Mouse (Mus musculus) left cerebral cortex, postnatal 25 days (tissue): ENCODE data around the gene Zmynd15. TPM values are rescaled to one million over a fixed set of nuclear protein-coding genes. Genes with fewer than 3 reads are reported as not detected.
"Not testable (repeated sequence)": the region's sequence is repeated elsewhere in the genome, so short reads cannot be mapped to it uniquely, and the experiment has no call there.

Source experiments
- DNase-seq, 2 experiments: peaks; one replicate each; pipeline ENCODE4 v3.0.0; 2022; ENCODE audit warnings: low spot score in 2 of 2, mixed read lengths in 1 of 2
- intact Hi-C: fragments of 180-260 bp; cut with DNase I; formaldehyde crosslinking; loops from one replicate; pipeline ENCODE4 v1.15.1; 2025
- total RNA-seq, 2 experiments: library from RNA; stranded (reverse); gene quantifications; 2 replicates each; pipeline ENCODE4 v1.2.3; 2021

The Zmynd15 gene
- total RNA-seq, 2 experiments from 2014 or later, result 0.41 to 0.94 TPM

DNA sequence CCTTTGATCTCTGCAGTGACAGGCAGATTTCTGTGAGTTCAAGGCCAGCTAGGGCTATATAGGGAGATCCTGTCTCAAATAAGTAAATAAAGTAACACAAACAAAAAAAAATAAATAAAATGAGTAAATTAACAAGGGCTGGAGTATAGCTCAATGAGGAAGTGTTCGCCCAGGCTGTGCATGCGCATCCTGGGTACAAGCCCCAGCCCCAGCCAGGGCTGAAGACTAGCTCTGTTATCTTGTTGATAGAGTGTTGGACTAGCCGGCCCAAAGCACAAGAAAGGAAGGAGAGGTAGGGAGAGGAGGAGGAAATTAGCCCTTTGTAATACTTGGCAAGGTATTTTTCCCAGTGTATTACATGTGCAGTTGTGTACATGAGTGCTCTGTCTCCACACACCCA is 15.3 kb upstream of the Zmynd15 start:
- no peak for DNase-seq
- intact Hi-C loops, result no loop called here

DNA sequence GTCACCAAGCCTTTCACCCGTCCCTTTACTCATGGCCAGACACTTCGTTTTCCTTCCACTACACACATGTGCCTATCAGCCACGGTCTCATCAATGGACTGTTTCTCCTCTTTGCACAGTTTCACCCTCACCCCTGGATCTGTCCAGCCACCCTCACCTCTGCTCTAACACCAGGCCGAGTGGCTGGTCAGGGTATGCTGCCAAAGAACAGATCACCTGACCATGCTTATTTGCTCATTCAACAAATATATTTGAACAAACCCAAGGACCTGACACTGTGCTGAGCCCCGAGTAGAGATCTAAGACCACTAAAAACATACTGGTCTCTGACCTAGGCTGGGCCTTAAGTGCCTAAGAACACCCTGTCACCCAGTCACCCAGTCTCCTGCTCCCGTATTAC is 14.6 kb upstream of the Zmynd15 start:
- intact Hi-C loops, result no loop called here

DNA sequence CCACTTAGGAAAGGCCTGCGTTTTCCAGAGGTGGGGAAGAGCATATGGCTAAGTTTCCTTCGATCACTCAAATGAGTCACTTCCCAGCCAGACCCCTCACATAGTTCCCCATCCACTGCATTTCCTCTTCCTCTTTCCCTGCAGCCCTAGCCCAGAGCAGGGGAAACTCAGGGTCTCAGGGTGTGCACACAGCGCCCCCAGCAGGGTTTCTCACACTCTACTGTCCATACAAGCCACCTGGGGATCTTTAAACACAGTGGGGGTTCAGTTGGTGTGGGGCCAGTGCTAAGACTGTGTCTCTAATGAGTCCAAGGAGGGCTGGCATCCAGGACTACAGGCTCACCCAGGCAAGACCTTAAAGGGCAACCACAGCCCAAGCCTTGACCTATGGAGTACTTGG is 12.5 kb upstream of the Zmynd15 start:
- DNase-seq, result no peak
- intact Hi-C loops, result no loop called here

More for the DNA sequence above, 14.6 kb upstream of the Zmynd15 start:
- DNase-seq, result no peak

DNA sequence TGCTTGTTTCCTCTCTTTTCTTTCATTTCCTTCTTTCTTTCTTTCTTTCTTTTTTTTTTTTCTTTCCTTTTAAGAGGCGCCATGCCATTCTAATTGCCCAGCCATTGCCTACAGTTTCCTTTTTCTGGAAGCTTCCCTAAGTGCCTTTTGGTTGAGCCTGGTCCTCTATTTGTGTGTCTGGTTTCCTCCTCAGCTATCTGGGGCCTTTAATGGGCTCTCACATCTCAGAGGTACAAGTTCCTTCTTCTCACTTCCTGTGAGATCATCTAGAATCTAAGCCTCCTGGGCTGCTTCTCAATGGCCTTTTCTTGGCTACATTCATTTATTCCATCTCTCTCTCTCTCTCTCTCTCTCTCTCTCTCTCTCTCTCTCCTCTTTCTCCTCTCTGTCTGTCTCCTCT is 11.9 kb upstream of the Zmynd15 start:
- no peak for DNase-seq
- intact Hi-C loops, result no loop called here

DNA sequence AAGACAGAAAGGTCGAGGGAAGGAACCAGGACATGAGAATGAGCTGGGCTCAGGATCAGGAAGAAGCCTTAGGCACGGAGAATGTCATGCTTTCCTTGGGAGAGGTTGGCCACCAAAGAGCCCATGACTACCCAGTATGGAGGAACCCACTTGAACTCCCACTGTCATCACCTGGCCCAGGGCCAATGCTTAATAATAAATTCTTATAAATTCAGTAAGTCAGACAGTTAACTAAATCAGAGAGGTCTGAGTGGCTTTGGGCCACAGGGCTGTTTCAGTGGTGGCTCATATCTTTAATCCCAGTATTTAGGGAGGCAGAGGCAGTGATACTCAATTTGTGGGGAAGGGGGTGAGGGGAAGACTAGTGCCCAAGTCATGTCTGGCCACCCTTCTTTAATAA is 8.3 kb upstream of the Zmynd15 start:
- intact Hi-C loops, result loop anchor here (2.0 kb wide), 1 partner anchor 18 kb away; the partner anchor contains the start of gene Arrb2

DNA sequence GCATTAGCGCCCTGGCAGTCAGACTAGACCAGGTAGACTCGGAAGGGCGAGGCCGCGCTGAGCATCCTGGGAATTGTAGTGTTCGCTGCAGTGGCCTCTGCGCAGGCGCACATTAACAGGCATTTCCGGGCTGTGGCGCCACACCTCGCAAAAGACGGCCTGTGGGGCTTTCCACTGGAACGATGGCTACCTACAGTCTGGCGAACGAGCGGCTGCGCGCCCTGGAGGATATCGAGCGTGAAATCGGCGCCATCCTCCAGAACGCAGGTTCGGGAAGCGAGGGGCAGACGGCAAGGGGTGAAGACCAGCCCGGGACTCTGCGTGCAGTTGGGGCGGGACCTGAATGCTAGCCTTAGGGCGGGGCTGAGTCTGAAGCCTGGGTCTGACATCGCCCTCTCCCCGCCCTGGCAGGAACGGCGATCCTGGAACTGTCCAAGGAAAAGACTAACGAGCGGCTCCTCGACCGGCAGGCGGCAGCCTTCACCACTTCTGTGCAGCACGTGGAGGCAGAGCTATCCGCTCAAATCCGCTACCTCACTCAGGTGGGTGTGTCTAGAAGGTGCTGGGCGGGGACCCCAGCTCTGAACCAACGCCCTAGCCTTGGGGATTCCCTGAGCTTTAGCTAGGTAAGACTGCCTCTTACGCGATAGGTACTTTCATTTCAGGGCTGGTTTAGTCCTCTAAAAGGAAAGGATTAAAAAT is 7.3 kb upstream of the Zmynd15 start, which contains the start of gene Med11:
Gene Med11, plus strand, starts transcription at position 123 of the 702 bp plus-strand sequence.
- intact Hi-C loops, result loop anchor here (1.0 to 2.0 kb wide), 2 partner anchors 19 to 54 kb away; partner anchors contain the start of gene Arrb2
- DNase-seq, result peak; percentile 96 to 98

More for the DNA sequence above, 8.3 kb upstream of the Zmynd15 start:
- no peak for DNase-seq

DNA sequence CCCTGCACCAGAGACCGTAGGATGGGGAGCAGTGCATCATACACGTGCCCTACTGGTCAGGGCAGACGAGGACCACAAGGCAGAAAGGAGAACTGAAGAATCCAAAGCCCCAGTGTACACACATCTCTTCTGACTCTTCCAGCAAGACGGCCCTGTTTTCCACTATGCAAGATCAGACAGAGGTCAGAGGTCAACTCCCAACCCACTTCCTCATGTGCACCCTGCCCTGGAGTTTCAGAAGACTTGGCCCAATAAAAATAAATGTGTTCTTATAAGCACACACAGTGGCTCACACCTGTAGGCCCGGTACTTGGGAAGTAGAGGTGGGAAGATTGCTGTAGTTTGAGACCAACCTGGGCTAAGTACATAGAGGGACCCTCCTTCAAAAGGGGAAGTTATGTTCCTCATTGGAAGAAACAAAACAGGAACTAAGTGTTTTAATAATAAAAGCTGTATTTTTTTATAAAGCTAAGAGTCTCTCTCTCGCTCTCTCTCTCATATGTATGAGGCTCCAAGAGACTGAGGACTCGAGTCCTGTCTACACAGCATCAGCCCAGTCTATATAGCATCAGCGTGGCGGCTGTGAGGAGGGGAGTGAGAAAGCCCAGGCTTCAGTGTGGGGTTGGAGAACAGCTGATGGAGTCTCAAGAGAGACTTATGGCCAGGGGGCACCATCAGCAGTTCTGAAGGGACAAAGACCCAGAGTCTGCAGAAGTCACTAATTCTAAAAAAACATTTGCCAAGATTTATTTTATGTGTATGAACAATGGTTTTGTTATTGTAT is 5.8 kb upstream of the Zmynd15 start:
- no peak for DNase-seq
- intact Hi-C loops, result no loop called here

DNA sequence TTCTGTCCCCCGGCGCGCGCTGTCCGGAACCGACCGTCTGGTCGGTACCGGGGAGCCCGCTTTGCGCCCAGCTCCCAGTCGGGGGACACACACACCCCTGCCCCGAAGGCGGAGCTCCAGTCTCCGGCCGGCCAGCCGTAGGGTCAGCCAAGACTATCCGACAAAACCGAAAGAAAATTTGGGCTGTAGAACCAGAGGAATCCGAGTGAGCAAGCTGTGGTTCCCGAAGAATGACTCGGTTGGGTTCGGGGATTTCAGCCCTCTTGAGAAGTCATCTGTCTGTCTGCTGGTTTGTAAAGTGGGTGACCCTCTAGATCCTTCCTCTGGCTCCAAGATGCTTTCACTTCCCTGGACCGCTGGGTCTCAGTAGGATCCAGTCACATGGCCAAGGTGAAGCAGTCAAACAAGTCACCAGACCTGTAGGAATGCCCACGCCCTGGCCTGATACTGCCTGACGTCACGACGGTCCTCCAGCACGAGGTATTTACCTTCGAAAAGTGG is 418 bp downstream of the Zmynd15 start, which contains the start of gene Cxcl16:
Gene Cxcl16, minus strand, starts transcription at position 384 of the 501 bp plus-strand sequence.
- DNase-seq, result no peak
- intact Hi-C loops, result no loop called here

DNA sequence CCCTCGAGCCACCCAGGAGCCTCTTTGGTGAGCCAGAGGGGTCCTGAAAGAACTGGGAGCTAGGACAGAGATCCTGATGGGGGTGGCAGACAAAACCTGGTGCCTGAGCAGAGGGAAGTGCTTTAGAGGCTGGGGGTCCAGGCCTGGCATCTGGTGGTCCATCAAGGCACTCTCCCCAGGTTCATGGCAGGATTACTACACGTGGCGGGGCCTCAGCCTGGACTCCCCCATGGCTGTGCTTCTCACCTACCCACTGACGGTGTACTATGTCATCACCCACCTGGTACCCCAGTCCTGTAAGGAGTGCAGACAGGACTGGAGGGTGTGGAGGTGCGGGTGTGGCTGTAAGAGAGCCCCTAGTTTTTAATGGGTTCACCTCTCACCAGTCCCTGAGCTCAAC is 4.7 kb downstream of the Zmynd15 start:
- intact Hi-C loops, result no loop called here
- DNase-seq, result no peak

DNA sequence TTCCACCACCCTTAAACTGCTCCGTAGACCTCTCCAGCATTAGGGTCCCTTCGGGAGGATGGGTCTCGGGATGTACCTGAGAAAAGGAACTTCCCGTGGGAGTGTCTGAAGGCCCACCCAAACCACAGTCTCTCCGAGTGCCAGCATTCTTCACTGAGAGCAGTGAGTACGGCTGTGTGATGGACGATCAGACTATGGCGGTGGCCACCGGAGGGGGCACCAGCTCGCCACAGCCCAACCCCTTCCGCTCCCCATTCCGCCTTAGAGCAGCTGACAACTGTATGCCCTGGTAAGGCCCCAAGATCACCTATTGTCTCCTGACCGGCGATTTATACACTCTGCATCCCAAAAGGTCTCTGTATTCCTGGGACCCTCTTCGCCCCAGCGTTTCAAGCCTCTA is 6.0 kb downstream of the Zmynd15 start:
- intact Hi-C loops, result no loop called here
- DNase-seq, result no peak

DNA sequence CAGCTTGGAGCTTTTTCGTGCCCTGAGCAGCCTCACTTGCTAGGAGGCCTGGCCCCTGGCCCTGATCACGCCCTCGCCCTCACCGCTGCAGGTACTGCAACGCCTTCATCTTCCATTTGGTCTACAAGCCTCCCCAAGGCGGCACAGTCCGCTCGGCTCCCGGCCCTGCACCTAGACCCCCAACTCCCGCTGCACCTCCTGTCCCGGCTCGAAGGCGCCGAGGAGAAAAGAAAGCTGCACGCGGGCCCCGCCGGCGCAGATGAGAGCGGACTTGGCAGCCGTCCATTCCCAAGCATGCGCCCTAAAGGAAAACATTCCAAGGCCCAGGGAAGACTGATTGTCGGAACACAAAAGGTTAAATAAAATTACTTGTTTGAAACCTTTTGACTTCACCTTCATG is 6.6 kb downstream of the Zmynd15 start:
- intact Hi-C loops, result no loop called here
- DNase-seq, result no peak

DNA sequence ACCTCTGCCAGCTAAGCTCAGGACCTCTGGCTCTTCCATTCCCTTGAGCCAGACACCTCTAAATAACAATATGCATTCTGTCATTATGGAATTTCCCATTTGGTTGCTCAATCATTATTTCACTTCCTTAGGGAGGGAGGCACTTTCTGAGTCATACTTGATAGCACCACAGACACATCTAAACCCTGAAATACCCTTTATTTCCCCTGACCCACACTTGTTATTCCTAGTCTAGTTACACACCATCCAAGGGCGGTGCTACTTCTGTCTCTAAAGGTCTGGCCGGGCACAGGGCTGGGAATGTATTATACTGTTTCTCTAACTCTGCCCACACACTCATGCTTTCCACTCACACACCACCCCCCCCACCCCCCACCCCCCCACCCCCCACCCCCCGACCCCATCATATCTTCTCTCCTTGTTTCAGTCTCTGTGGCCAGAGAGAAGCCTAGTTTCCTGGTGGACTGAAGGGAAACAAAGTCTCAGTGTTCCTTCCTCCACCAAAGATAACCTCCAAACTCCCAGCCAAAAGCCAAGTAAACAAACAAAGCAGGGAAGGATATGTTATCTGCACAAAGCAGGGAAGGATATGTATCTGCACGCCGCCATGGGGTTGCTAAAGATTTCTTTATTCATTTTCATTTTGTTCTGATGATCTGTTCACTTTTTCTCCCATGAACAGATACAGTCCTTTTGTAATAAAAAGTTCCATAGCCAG is 8.8 kb downstream of the Zmynd15 start:
- DNase-seq, result no peak
- intact Hi-C loops, result no loop called here

DNA sequence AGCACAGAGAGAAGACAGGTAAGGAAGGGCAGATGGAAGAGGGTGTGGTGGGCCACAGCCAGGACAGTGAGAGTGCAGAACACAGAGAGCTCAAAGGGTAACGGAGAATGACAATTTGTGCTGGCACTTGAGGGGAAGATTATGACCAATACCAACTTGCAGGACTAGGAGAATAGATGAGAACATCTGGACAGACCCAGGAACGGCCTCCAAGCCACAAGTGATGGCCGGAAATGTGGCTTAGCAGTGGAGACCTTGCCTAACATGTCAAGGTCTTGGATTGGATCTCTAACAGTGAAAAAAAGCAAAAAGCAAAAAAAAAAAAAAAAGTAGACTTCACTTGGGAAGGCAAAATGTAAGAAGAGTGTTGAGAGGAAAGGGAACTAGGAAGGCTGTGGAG is 10.5 kb downstream of the Zmynd15 start:
- intact Hi-C loops, result no loop called here
- no peak for DNase-seq

DNA sequence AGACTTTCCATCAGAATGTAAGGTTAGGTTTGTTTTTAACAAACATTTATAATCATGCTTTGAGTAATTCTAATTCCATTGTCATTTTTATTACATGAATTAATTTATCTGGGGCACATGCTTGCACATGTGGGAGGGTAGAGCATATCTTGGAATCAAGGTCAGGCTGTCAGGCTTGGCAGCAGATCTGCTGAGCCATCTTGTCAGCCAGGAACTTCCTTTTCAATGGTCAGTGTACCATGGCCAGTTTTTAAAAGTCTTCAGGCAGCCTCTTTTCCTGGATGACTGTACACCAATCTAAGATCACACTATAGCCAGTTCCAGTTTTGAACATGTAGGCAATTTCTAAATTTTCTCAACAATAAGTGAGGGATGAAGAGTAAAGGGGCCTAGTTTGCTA is 13.5 kb downstream of the Zmynd15 start:
- no peak for DNase-seq
- intact Hi-C loops, result no loop called here

DNA sequence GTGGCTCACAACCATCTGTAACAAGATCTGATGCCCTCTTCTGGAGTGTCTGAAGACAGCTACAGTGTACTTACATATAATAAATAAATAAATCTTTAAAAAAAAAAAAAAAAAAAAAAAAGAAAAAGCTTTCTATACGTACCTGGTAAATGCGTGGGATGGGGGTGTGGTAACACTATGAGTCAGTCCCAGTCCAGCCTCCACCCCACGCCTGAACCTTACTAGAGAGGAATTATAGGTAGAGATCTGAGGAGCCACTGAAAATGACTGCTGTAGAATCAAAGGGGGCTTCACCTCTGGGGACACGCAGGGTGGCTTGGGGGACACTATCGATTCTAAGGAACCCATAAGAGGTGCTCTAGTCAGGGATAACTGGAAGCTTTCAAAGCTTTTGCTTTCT is 14.1 kb downstream of the Zmynd15 start:
- intact Hi-C loops, DNase-seq: not testable (repeated sequence)

DNA sequence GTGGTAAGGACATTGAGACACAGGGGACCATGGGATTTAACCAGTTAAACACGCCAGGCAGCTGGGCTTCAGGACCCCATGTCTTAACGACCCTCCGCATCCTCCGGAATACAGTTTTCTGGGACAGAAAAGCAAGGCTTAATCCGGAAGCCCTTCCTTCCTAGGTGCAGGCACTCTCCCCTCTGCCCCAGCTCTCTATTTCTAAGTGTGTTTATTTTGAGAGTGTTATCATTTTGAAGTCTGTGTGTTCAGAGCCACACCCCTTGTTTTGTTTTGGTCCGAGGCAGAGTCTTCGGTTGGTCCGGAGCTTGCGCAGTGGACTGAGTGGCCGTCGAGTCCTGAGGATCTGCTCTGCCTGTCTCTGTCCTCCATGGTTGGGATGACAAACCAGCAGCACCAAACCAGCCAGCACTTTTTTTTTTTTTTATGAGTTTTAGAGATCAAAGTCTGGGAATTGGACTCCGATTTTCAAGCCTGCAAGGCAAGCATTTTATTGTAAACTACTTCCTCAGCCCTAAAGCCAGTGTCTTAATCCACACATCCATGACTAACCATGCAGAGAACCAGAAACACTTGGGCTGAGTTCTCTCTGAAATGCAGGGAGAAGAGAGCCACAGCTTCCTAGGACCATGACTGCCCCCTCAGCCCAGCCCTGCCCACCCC is 15.8 kb downstream of the Zmynd15 start:
- intact Hi-C loops, result no loop called here
- DNase-seq, result no peak

DNA sequence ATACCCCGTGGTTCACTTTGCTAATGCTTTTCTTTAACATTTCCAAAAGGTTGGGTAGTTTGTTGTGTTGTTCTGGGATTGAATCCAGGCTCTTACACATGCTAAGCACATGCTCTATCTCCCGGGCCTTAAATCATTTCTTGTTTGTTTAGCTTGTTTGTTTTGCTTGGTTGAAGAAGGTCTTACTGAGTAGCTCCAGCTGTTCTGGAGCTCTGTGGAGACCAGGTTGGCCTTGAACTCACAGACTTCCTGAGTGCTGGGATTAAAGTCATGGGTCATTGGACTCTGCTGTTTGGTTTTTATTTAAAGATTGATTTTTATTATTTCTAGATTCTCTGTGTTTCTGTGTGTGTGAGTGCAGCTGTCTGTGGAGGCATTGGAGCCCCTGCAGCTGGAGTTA is 26.3 kb downstream of the Zmynd15 start:
- intact Hi-C loops, result no loop called here
- DNase-seq, result no peak

DNA sequence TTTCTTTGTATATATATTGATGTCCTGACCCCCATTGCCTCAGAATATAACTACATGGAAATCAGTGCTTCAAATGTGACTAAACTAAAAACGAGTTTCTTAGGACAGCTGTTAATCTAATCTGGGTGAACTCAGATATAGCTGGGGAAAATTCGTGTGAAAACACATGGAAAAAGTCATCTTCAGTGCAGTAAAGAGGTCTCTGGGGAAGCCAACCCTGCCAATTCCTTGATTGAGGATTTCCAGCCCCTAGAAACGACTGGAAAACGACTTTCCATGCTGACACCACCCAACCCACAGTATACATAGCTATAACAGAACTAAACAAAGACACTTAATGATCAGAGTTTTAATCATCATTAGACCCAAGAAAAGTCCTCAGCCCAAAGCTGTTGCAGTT is 28.6 kb downstream of the Zmynd15 start:
- intact Hi-C loops, result no loop called here
- DNase-seq, result no peak

DNA sequence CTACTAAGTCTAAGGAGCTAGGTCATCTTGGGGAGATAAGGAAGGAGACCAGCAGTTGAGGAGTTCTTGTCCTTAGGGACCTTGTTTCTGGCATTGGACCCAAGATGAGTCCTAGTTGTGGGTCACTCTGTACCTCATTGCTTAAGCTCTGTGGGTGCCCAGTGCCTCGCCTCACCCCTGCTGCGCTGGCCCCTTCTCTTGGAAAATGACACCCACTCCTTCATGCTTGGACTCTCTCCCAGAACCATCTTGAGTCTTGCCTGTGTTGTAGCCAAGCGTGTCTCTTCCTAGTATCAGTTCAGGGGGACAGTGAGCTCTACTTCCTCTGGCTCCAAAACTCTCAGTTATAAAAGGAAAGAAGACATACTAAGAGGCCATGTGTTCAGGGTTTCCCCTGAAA is 29.9 kb downstream of the Zmynd15 start:
- intact Hi-C loops, result no loop called here
- DNase-seq, result peak in 1 of 2 experiments; percentile 55

DNA sequence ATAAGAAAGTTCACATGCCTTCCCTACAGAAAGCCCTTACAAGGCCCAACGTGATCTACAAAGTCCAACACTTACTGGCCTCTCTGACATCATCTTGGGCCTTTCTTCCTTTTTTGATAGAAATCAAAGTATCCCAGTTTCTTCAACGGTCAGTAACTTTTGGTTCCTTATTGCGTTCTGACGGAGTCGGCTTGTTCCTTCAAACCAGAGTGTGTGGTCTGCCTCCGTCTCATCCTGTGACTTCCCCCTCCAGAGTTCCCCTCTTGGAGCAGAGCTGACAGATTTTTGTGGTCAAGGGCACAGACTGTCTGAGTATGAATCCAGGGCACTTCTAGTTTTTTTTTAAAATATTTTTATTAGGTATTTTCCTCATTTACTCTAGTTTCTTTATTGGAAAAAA is 30.5 kb downstream of the Zmynd15 start:
- intact Hi-C loops, result no loop called here
- peak in 1 of 2 experiments; percentile 29 for DNase-seq
